Mouse (Mus musculus): Measurements from ENCODE around the gene Minpp1. TPM values are rescaled to one million over a fixed set of nuclear protein-coding genes. Genes with fewer than 3 reads are reported as not detected.

The Minpp1 gene
- polyA plus RNA-seq, 1 experiment from 2014 or later: 54.9 TPM

DNA sequence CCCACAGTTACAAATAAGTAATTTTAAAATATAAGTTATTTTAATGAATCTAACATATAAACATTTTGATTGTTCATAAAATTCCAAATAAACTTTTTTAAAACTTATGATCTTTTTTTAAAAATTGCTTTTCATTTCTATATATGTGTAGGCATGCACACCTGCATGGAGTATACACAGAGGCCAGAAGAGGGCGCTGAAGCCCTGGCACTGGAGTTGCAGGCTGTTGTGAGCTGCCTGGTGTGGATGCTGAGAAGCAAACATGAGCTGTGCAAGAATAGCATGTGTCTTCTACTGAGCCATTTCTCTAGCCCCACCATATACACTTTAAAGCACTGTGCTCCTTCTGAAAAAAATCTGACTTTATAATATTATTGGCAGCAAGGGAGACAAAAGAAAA is 26.9 kb downstream of the Minpp1 start:
- WGBS: 31% methylated on average over 1 of the region's 1 CpGs
- Histone ChIP-seq H3K4me3 (replicated peaks) (no peak overlapping the region), H3K27me3 (no peaks in the 10 kb centered on the region), H3K4me1 (replicated peaks) (no peaks in the 10 kb centered on the region), H3K9ac (replicated peaks) (no peak overlapping the region), H3K4me2 (replicated peaks) (no peak overlapping the region), H3K27ac (no peak overlapping the region), H3K9me3 (no peaks in the 10 kb centered on the region), H3K36me3 (peaks cover 64% of the 10 kb centered on the region)
- ATAC-seq: no peak

DNA sequence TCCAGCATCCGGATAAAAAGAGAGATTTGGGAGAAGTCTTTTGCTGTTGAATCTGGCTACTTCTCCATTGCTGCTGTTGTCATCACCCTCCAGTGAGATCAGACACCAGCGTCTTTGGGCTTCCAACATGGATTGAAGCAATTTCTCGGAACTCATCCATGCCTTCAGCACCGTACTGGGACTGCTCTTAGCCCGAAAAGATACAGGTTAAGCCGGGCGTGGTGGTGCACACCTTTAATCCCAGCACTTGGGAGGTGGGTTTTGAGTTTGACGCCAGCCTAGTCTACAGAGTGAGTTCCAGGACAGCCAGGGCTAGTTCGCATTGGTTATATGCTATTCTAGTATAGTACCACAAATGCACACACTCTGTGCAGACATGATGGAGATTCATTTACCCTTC is 31.0 kb downstream of the Minpp1 start:
- no peaks in the 10 kb centered on the region for H3K27me3 ChIP-seq
- H3K4me1 ChIP-seq (replicated peaks): no peaks in the 10 kb centered on the region
- no peak for ATAC-seq
- 96% methylated on average over 9 of the region's 9 CpGs for WGBS
- no peak overlapping the region for H3K27ac ChIP-seq
- no peaks in the 10 kb centered on the region; the same call in 1 of the 2 replicates for H3K9me3 ChIP-seq
- H3K9ac ChIP-seq (replicated peaks): no peak overlapping the region
- H3K36me3 ChIP-seq: peaks cover 50% of the 10 kb centered on the region
- H3K4me2 ChIP-seq (replicated peaks): no peak overlapping the region
- H3K4me3 ChIP-seq (replicated peaks): no peak overlapping the region

DNA sequence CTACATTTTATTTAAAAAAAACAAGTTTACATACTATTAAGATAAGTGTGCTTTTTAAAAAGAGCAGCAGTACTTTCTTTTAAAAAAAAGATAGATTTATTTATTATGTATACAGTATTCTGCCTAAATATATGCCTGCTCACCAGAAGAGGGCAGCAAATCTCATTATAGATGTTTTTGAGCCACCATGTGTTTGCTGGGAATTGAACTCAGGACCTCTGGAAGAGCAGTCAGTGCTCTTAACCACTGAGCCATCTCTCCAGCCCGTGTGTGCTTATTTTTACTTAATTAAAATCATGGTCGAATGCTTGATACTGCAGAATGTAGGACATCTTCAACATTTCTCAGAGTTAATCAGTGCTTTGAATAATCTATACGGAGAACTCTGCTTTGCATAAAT is 35.9 kb downstream of the Minpp1 start:
- Histone ChIP-seq H3K4me2 (replicated peaks) (no peak overlapping the region), H3K27ac (no peak overlapping the region), H3K9me3 (no peaks in the 10 kb centered on the region; the same call in 1 of the 2 replicates), H3K36me3 (peaks cover 8% of the 10 kb centered on the region), H3K9ac (replicated peaks) (no peak overlapping the region), H3K4me3 (replicated peaks) (no peak overlapping the region), H3K27me3 (no peaks in the 10 kb centered on the region), H3K4me1 (replicated peaks) (no peaks in the 10 kb centered on the region)
- WGBS: 88% methylated on average over 3 of the region's 3 CpGs
- no peak for ATAC-seq

DNA sequence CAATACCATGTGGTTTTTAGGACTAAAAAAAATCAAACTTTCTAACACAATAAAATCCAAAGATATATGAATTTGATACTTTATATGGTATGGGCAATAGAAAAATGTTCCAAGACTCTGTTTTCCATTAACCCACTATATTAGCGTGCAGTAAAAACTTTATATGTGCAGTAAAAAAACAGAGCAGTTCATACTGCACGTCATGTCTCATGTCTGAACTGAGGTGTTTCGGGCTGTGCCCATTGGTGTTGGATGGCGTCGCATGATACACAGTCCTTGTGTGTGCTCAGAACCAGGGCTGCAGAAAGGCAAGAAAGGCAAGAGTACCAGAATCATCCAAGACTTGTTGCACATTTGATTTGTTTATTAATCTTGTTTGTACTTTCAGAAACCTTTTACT is 36.7 kb downstream of the Minpp1 start:
- no peak overlapping the region for H3K27ac ChIP-seq
- H3K36me3 ChIP-seq: peaks cover under 1% of the 10 kb centered on the region
- H3K4me1 ChIP-seq (replicated peaks): no peaks in the 10 kb centered on the region
- no peaks in the 10 kb centered on the region for H3K27me3 ChIP-seq
- no peak for ATAC-seq
- no peak overlapping the region for H3K4me2 ChIP-seq (replicated peaks)
- H3K9me3 ChIP-seq: no peaks in the 10 kb centered on the region; the same call in 1 of the 2 replicates
- H3K4me3 ChIP-seq (replicated peaks): no peak overlapping the region
- no peak overlapping the region for H3K9ac ChIP-seq (replicated peaks)
- WGBS: 98% methylated on average over 5 of the region's 5 CpGs

DNA sequence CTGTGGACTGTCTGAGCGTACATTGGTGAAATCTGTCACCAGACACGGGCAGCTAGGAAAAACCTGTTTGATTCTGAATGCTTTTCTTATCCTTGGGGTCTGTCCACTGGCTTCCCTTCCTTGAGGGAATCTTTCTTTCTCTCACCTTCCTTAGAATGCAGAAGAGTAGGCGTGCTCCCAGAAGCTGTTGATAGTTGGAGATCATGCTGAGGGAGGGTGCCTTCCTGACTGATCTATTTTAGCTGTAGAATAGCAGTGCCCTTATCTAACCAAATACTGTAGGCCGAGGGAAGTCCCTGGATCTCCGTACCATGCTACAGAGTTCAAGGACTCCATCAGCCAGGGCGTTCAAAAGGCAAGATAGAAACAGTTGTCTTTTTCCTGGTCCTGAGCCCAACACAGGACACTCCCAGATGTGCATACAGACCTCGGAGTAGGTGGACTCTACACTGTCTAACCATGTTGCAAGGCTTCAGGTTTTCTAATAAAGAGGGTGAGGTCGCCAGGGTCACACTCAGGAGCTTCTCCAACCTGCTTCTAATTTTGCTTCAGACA is 37.3 kb downstream of the Minpp1 start:
- ATAC-seq: no peak
- WGBS: 88% methylated on average over 8 of the region's 8 CpGs
- no peak overlapping the region for H3K27ac ChIP-seq

DNA sequence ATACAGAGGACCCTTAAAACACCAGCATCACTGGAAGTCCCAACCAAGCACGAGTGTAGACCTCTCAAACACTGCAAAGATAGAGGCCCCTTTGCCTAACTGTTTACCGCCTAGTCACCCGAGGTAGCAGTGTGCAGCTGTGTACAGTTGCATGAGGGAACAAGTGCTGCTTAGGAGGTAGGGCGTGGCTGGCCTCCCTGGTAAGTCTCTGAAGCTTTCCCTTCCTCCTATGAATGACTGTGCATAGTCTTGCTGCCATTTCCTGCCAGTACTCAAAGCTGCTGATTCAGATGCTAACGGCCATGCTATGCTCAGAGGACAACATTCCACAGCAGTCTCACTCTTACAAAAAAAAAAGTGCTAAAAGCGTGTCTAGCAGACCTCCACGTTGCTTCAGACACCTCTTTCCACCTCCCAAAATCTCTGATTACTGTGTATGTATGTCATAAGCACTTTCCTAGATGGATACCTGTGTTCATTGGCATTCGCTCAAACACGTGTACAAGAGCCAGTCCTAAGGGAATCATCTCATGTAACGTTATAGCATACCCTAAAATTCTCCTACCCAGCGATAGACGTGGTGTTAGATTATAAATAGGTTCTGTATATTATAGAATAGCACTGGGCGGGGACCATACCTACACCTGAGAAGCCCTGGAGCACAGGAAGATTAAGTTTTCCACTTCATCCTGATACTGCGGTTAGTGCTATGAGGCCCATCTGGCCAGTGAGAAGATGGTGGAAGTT is 38.4 kb downstream of the Minpp1 start:
- Histone ChIP-seq H3K4me1 (replicated peaks) (0 out of 2 replicates have a peak, but pooled peaks cover 3% of the 10 kb centered on the region), H3K27ac (no peak overlapping the region), H3K4me3 (replicated peaks) (no peak overlapping the region), H3K27me3 (no peaks in the 10 kb centered on the region), H3K9ac (replicated peaks) (no peak overlapping the region), H3K36me3 (no peaks in the 10 kb centered on the region), H3K9me3 (no peaks in the 10 kb centered on the region; the same call in 1 of the 2 replicates), H3K4me2 (replicated peaks) (no peak overlapping the region)
- 83% methylated on average over 14 of the region's 14 CpGs for WGBS
- ATAC-seq: no peak

More for the DNA sequence above, 37.3 kb downstream of the Minpp1 start:
- Histone ChIP-seq H3K4me3 (replicated peaks) (no peak overlapping the region), H3K27me3 (no peaks in the 10 kb centered on the region), H3K9me3 (no peaks in the 10 kb centered on the region; the same call in 1 of the 2 replicates), H3K4me2 (replicated peaks) (no peak overlapping the region), H3K4me1 (replicated peaks) (no peaks in the 10 kb centered on the region), H3K9ac (replicated peaks) (no peak overlapping the region), H3K36me3 (no peaks in the 10 kb centered on the region)

DNA sequence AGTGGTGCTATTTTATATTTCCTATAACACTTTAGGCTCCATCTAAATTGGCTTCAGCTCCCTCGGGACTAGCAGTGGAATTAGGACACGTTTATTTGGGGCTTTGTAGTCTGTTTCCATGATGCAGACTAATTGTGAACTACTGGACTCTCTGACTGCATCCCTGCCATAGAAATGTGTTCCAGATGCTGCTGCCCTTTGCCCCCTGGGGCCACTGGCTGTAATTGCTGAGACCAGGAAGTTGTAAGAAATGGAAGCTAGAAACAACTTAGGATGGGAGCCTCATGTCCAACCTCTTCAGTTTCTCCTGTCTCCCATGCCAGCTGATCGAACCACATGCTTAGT is 38.9 kb downstream of the Minpp1 start:
- Histone ChIP-seq H3K27ac (no peak overlapping the region), H3K4me1 (replicated peaks) (peaks cover 6% of the 10 kb centered on the region; the same call in 1 of the 2 replicates), H3K36me3 (no peaks in the 10 kb centered on the region), H3K4me3 (replicated peaks) (no peak overlapping the region), H3K9ac (replicated peaks) (no peak overlapping the region), H3K27me3 (no peaks in the 10 kb centered on the region), H3K4me2 (replicated peaks) (no peak overlapping the region), H3K9me3 (no peaks in the 10 kb centered on the region; the same call in 1 of the 2 replicates)
- 78% methylated on average over 3 of the region's 3 CpGs for WGBS
- ATAC-seq: no peak

DNA sequence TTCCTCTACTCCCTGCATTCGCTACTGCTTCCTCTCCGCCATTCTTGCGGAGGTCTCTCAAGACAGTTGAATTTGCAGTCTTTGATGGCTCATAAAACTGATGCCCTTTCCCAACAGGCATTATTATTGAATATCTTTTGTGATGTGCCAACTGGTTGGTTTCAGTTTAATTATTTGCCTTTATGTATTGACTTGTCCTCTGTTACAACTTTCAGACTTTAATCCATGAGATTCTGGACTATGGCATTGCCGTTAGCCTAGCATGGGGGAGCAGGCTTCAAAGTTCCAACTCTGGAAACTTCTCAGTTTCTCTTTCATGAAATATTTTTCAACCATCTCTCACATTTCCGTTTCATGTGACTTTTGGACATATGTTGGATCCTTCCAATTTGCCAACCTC is 41.6 kb downstream of the Minpp1 start:
- Histone ChIP-seq H3K36me3 (no peaks in the 10 kb centered on the region), H3K4me1 (replicated peaks) (peaks cover 8% of the 10 kb centered on the region; the same call in 1 of the 2 replicates), H3K9ac (replicated peaks) (no peak overlapping the region), H3K27me3 (0 out of 2 replicates have a peak, but pooled peaks cover 4% of the 10 kb centered on the region), H3K9me3 (no peaks in the 10 kb centered on the region), H3K4me3 (replicated peaks) (no peak overlapping the region), H3K27ac (no peak overlapping the region), H3K4me2 (replicated peaks) (no peak overlapping the region)
- 93% methylated on average over 5 of the region's 5 CpGs for WGBS
- ATAC-seq: no peak

DNA sequence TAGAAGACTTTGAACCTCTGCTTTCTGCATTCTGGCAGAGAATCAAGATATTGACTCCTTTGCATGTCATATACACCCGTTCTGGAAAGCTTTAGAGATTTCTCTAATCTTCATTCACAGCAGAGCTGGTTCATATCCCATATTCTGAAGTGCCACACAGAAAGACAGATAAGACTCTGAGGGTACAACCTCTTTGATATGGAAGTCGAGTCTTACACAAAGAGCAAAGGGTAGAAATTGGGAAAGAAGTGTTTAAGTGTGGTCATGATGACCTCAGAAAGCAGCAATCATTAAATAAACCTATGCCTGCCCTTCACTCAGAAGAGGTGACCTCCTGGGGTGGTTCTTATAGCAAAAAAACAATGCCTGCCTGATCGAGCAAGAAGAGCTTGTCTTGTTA is 43.2 kb downstream of the Minpp1 start:
- H3K9ac ChIP-seq (replicated peaks): no peak overlapping the region
- WGBS: 67% methylated on average over 3 of the region's 3 CpGs
- H3K27ac ChIP-seq: no peak overlapping the region
- no peak overlapping the region for H3K4me2 ChIP-seq (replicated peaks)
- 0 out of 2 replicates have a peak, but pooled peaks cover 4% of the 10 kb centered on the region for H3K27me3 ChIP-seq
- no peak overlapping the region for H3K4me3 ChIP-seq (replicated peaks)
- no peak for ATAC-seq
- H3K9me3 ChIP-seq: no peaks in the 10 kb centered on the region
- H3K36me3 ChIP-seq: no peaks in the 10 kb centered on the region
- H3K4me1 ChIP-seq (replicated peaks): peaks cover 8% of the 10 kb centered on the region; the same call in 1 of the 2 replicates

DNA sequence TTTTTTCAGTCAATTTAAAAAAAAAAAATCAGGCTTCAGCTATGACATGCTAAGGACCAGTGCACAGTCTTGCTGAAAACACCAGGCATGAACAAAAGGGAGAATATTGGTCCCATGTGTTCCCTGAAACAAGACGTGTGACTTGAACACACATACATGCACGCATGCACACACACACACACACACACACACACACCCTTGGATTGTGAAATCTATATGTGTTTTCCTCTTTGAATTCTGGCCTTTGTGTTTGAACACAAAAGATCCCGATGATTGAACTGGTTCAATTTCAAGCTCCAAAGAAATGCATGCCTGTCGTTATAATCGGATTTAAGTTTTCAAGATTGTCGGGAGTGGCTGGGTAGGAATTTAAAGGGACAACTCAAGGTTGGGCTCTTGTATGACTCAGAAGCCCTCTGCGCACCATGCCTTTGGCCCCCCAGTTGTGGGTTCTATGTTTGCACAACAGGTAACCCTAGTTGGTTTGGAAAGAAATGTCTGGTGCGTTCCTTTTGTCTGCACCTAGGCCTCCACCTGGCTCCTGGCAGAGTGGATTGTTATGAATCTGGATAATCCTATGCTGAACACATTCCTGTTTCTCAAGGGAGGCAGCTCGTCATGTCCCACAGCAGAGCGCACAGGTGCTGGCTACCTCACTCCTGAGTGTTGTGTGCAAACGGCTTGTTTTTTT is 43.8 kb downstream of the Minpp1 start:
- no peak for ATAC-seq
- Histone ChIP-seq H3K27ac (no peak overlapping the region), H3K27me3 (0 out of 2 replicates have a peak, but pooled peaks cover 4% of the 10 kb centered on the region), H3K36me3 (no peaks in the 10 kb centered on the region), H3K9me3 (no peaks in the 10 kb centered on the region), H3K4me3 (replicated peaks) (no peak overlapping the region), H3K4me2 (replicated peaks) (no peak overlapping the region), H3K9ac (replicated peaks) (no peak overlapping the region), H3K4me1 (replicated peaks) (peaks cover 8% of the 10 kb centered on the region; the same call in 1 of the 2 replicates)
- 42% methylated on average over 11 of the region's 11 CpGs for WGBS

DNA sequence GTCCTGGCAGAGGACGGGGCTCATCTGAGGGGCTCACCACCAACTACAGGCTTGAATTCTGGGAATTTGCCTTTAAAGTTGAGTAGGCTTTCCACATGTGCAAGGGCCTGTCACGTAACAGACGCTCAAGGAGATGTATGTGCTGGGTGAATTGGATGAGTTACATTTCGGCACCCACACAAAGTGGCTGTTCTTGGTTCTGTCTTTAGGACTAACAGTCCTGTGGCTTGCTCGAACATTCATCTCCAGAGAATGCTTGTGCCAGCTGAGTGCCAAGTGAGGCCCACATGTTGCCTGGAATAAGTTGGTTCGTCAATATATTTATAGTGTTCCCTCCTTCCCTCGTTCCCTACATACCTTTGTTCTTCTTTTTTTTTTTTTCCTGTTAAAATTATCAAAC is 44.7 kb downstream of the Minpp1 start:
- Histone ChIP-seq H3K36me3 (no peaks in the 10 kb centered on the region), H3K9ac (replicated peaks) (no peak overlapping the region), H3K27ac (no peak overlapping the region), H3K9me3 (no peaks in the 10 kb centered on the region), H3K4me3 (replicated peaks) (no peak overlapping the region), H3K27me3 (0 out of 2 replicates have a peak, but pooled peaks cover 4% of the 10 kb centered on the region), H3K4me2 (replicated peaks) (no peak overlapping the region), H3K4me1 (replicated peaks) (peaks cover 8% of the 10 kb centered on the region; the same call in 1 of the 2 replicates)
- WGBS: 90% methylated on average over 7 of the region's 7 CpGs
- no peak for ATAC-seq

DNA sequence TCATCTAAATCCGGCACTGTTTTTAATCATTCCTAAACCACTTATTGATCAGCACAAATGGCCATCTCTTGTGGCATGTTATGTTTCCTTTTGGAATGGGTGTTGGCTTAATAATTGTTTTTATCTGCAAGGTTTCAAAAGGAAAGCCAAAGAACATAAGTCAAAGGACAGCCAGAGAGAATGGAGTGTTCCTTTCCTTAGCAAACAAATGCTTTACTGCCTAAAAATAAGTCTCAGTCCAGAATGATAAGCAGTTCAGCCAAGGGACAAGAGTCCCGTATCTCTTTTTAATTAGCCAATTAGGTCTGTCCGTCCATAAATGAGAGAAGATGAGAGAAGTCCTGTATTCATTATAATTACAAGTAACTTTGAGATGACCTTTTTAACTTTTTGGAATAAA is 46.8 kb downstream of the Minpp1 start:
- Histone ChIP-seq H3K27me3 (0 out of 2 replicates have a peak, but pooled peaks cover 4% of the 10 kb centered on the region), H3K4me1 (replicated peaks) (peaks cover 8% of the 10 kb centered on the region; the same call in 1 of the 2 replicates), H3K4me2 (replicated peaks) (no peak overlapping the region), H3K27ac (no peak overlapping the region), H3K9ac (replicated peaks) (no peak overlapping the region), H3K4me3 (replicated peaks) (no peak overlapping the region), H3K36me3 (no peaks in the 10 kb centered on the region), H3K9me3 (no peaks in the 10 kb centered on the region)
- 88% methylated on average over 3 of the region's 3 CpGs for WGBS
- ATAC-seq: no peak
